Mouse (Mus musculus) heart, postnatal 14 days (tissue): ENCODE data around the gene Hoxd9. TPM values are rescaled to one million over a fixed set of nuclear protein-coding genes. Genes with fewer than 3 reads are reported as not detected.
A peak's percentile ranks its signal among the peaks of the same experiment; 100 is the strongest.

Experiments used
- DNase-seq, 2 experiments: peaks; one replicate each; pipeline ENCODE4 v3.0.0; 2021 to 2022
- intact Hi-C: fragments of 180-260 bp; cut with DNase I; formaldehyde crosslinking; loops from one replicate; pipeline ENCODE4 v1.15.1; 2025
- total RNA-seq, 2 experiments: library from RNA; stranded (reverse); gene quantifications; 2 replicates each; pipeline ENCODE4 v1.2.3; 2021

Hoxd9 gene
- total RNA-seq, 2 experiments from 2014 or later = 0.12 to 0.24 TPM

GRCm38 (mm10) chr2:74692808-74693431 lies 4.6 kb upstream of the Hoxd9 start:
- intact Hi-C loops = loop anchor here (5.0 to 10.0 kb wide), 2 partner anchors 36 to 1418 kb away; partner anchors contain the start of genes Evx2 and Sp9
- DNase-seq = no peak

- intact Hi-C loops = loop anchor here (5.0 to 10.0 kb wide), 2 partner anchors 36 to 1419 kb away; partner anchors contain the start of genes Evx2 and Sp9
These were observed 4.1 kb upstream of the Hoxd9 start for GRCm38 (mm10) chr2:74693432-74693827.

GRCm38 (mm10) chr2:74694066-74694465 lies 3.5 kb upstream of the Hoxd9 start:
- intact Hi-C loops = loop anchor here (5.0 to 10.0 kb wide), 2 partner anchors 37 to 1419 kb away; partner anchors contain the start of genes Evx2 and Sp9
- no peak for DNase-seq

More at GRCm38 (mm10) chr2:74693432-74693827, 4.1 kb upstream of the Hoxd9 start:
- no peak for DNase-seq

- no peak for DNase-seq
- intact Hi-C loops = loop anchor here (10.0 kb wide), 1 partner anchor 1421 kb away; the partner anchor contains the start of gene Sp9
These were observed 2.1 kb upstream of the Hoxd9 start for GRCm38 (mm10) chr2:74695383-74695782.

GRCm38 (mm10) chr2:74695813-74696430 lies 1.6 kb upstream of the Hoxd9 start:
- intact Hi-C loops = loop anchor here (10.0 kb wide), 1 partner anchor 1421 kb away; the partner anchor contains the start of gene Sp9
- DNase-seq = no peak

GRCm38 (mm10) chr2:74696442-74697335 lies 838 bp upstream of the Hoxd9 start:
- DNase-seq = no peak

GRCm38 (mm10) chr2:74698201-74699052 lies 900 bp downstream of the Hoxd9 start:
- no peak for DNase-seq
- intact Hi-C loops = loop anchor here (10.0 kb wide), 1 partner anchor 1424 kb away; the partner anchor contains the start of gene Sp9

More at GRCm38 (mm10) chr2:74696442-74697335, 838 bp upstream of the Hoxd9 start:
- intact Hi-C loops = loop anchor here (10.0 kb wide), 1 partner anchor 1422 kb away; the partner anchor contains the start of gene Sp9

GRCm38 (mm10) chr2:74699053-74699430 lies 1.5 kb downstream of the Hoxd9 start:
- no peak for DNase-seq
- intact Hi-C loops = loop anchor here (10.0 kb wide), 1 partner anchor 1424 kb away; the partner anchor contains the start of gene Sp9

GRCm38 (mm10) chr2:74699664-74700545 lies 2.4 kb downstream of the Hoxd9 start:
- DNase-seq = no peak

GRCm38 (mm10) chr2:74700546-74701112 lies 3.1 kb downstream of the Hoxd9 start:
- DNase-seq = no peak
- intact Hi-C loops = loop anchor here (5.0 to 10.0 kb wide), 2 partner anchors 262 to 1074 kb away; no protein-coding TSS in a partner anchor

More at GRCm38 (mm10) chr2:74699664-74700545, 2.4 kb downstream of the Hoxd9 start:
- intact Hi-C loops = loop anchor here (5.0 to 10.0 kb wide), 3 partner anchors 262 to 1425 kb away; partner anchors contain the start of gene Sp9

GRCm38 (mm10) chr2:74701949-74702819 lies 4.7 kb downstream of the Hoxd9 start:
- intact Hi-C loops = loop anchor here (2.0 to 10.0 kb wide), 6 partner anchors 260 to 1073 kb away; no protein-coding TSS in a partner anchor
- DNase-seq = peak; percentile 79 to 88

- DNase-seq = no peak
- intact Hi-C loops = loop anchor here (2.0 to 10.0 kb wide), 6 partner anchors 259 to 1072 kb away; no protein-coding TSS in a partner anchor
These were observed 5.3 kb downstream of the Hoxd9 start for GRCm38 (mm10) chr2:74702820-74703219.

GRCm38 (mm10) chr2:74703317-74703716 lies 5.8 kb downstream of the Hoxd9 start:
- no peak for DNase-seq
- intact Hi-C loops = loop anchor here (2.0 to 10.0 kb wide), 6 partner anchors 259 to 1071 kb away; no protein-coding TSS in a partner anchor

GRCm38 (mm10) chr2:74703720-74704392 lies 6.3 kb downstream of the Hoxd9 start:
- intact Hi-C loops = loop anchor here (2.0 to 10.0 kb wide), 6 partner anchors 258 to 1071 kb away; no protein-coding TSS in a partner anchor
- no peak for DNase-seq

- intact Hi-C loops = loop anchor here (5.0 to 10.0 kb wide), 2 partner anchors 258 to 1070 kb away; no protein-coding TSS in a partner anchor
- DNase-seq = peak in 1 of 2 experiments; percentile 51
These were observed 7.0 kb downstream of the Hoxd9 start, which contains the start of gene Hoxd8 for GRCm38 (mm10) chr2:74704393-74704998. Gene Hoxd8, plus strand, starts transcription at chr2:74704615.
